Mouse (Mus musculus): ENCODE measurements around the gene Armc9. TPM values are rescaled to one million over a fixed set of nuclear protein-coding genes. Genes with fewer than 3 reads are reported as not detected.
A peak's percentile ranks its signal among the peaks of the same experiment; 100 is the strongest.

Armc9 gene
- 36.8 and 38.6 TPM in 2 replicates for polyA plus RNA-seq (2016; fragmentation: Nextera tagmentation; extraction: Ambion mirVana)

GRCm38 (mm10) chr1:86154133-86154823, at the start of gene Armc9:
Gene Armc9, plus strand, starts transcription at chr1:86154780.
- Histone ChIP-seq H3K4me3 (replicated peaks) (peak within 1 kb of the TSS; percentile 80), H3K4me2 (peak within 1 kb of the TSS; percentile 83), H3K27me3 (no peaks in the 10 kb centered on the region), H3K4me1 (peaks cover 19% of the 10 kb centered on the region), H3K36me3 (replicated peaks) (no peaks in the 10 kb centered on the region), H3K9me3 (no peaks in the 10 kb centered on the region), H3K27ac (peak within 1 kb of the TSS; percentile 67), H3K9ac (peak within 1 kb of the TSS; percentile 80)
- WGBS: 3% methylated on average over 40 of the region's 40 CpGs
- ATAC-seq (ENCODE audit: low FRiP score): peak; percentile 100

DNA sequence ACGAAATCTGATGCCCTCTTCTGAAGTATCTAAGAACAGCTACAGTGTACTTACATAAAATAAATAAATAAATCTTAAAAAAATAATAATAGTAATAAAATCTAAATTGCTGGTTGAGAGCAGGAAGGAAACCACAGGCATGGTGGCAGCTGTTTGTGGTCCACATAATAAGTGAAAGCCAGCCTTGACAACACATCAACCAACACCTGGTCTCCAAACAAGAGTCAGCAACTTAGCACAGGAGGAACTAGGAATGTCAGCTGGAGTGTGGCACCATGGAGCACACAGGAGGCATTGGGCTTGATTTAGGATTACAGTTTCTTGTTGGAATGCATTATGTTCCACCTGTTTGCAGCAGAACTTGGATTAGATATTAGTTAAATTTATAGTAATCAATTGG, 49.5 kb upstream of the Armc9 start:
- Histone ChIP-seq H3K4me1 (no peaks in the 10 kb centered on the region), H3K27ac (no peak overlapping the region), H3K4me2 (no peak overlapping the region), H3K36me3 (replicated peaks) (peaks cover 10% of the 10 kb centered on the region), H3K9me3 (no peaks in the 10 kb centered on the region), H3K4me3 (replicated peaks) (no peak overlapping the region), H3K9ac (no peak overlapping the region), H3K27me3 (no peaks in the 10 kb centered on the region)
- WGBS: 100% methylated on average over 1 of the region's 1 CpGs
- ATAC-seq (ENCODE audit: low FRiP score): no peak

- H3K27ac ChIP-seq: no peak within 1 kb of the TSS
- H3K4me1 ChIP-seq: no peaks in the 10 kb centered on the region; the same call in 1 of the 2 replicates
- H3K9me3 ChIP-seq: no peaks in the 10 kb centered on the region
- ATAC-seq (ENCODE audit: low FRiP score): no peak
- H3K27me3 ChIP-seq: no peaks in the 10 kb centered on the region
- H3K9ac ChIP-seq: no peak within 1 kb of the TSS
- H3K36me3 ChIP-seq (replicated peaks): peaks cover under 1% of the 10 kb centered on the region; the same call in 1 of the 2 replicates
- no peak within 1 kb of the TSS for H3K4me2 ChIP-seq
- 57% methylated on average over 6 of the region's 6 CpGs for WGBS
- H3K4me3 ChIP-seq (replicated peaks): no peak within 1 kb of the TSS
Measured at GRCm38 (mm10) chr1:86111779-86112178, 42.8 kb upstream of the Armc9 start, which contains the start of gene Htr2b. Gene Htr2b, minus strand, starts transcription at chr1:86111970.

GRCm38 (mm10) chr1:86114141-86114540, 40.4 kb upstream of the Armc9 start:
- Histone ChIP-seq H3K36me3 (replicated peaks) (peaks cover 20% of the 10 kb centered on the region), H3K27ac (no peak overlapping the region), H3K4me1 (no peaks in the 10 kb centered on the region; the same call in 1 of the 2 replicates), H3K9me3 (no peaks in the 10 kb centered on the region), H3K4me2 (no peak overlapping the region), H3K4me3 (replicated peaks) (no peak overlapping the region), H3K9ac (no peak overlapping the region), H3K27me3 (no peaks in the 10 kb centered on the region)
- no peak for ATAC-seq (ENCODE audit: low FRiP score)
- 97% methylated on average over 3 of the region's 3 CpGs for WGBS

DNA sequence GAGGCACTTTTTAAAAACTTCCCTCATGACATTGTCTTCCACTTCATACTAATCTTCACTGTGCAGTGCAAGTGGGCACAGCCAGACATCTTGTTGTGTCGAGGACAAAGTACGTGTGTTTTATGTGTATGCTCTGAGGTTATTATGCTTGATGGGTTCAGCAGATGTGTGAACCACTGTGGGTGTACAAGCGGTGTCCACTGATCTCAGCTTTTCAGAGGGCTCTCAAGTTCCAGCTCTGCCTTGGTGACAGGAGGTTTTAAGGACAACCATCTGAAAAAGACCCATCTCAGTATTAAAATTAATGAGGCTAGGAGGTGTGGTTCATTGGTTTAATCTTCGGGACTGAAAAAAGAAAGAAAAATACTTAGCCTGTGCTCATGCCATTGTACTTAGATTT, 35.0 kb upstream of the Armc9 start:
- 91% methylated on average over 4 of the region's 4 CpGs for WGBS
- Histone ChIP-seq H3K27me3 (no peaks in the 10 kb centered on the region), H3K4me2 (no peak overlapping the region), H3K27ac (no peak overlapping the region), H3K9me3 (no peaks in the 10 kb centered on the region), H3K4me1 (no peaks in the 10 kb centered on the region), H3K9ac (no peak overlapping the region), H3K4me3 (replicated peaks) (no peak overlapping the region), H3K36me3 (replicated peaks) (peaks cover 56% of the 10 kb centered on the region)
- ATAC-seq (ENCODE audit: low FRiP score): no peak

- H3K4me2 ChIP-seq: no peak overlapping the region
- no peak for ATAC-seq (ENCODE audit: low FRiP score)
- 96% methylated on average over 2 of the region's 2 CpGs for WGBS
- H3K9ac ChIP-seq: no peak overlapping the region
- no peaks in the 10 kb centered on the region for H3K4me1 ChIP-seq
- no peaks in the 10 kb centered on the region for H3K27me3 ChIP-seq
- H3K36me3 ChIP-seq (replicated peaks): peaks cover 69% of the 10 kb centered on the region
- H3K4me3 ChIP-seq (replicated peaks): no peak overlapping the region
- no peaks in the 10 kb centered on the region for H3K9me3 ChIP-seq
- no peak overlapping the region for H3K27ac ChIP-seq
Measured at GRCm38 (mm10) chr1:86126036-86126435, 28.5 kb upstream of the Armc9 start.

GRCm38 (mm10) chr1:86133337-86133736, 21.2 kb upstream of the Armc9 start, which contains the start of gene Gm21972:
Gene Gm21972, plus strand, starts transcription at chr1:86133637.
- H3K4me3 ChIP-seq (replicated peaks): no peak within 1 kb of the TSS
- H3K27ac ChIP-seq: no peak within 1 kb of the TSS
- H3K9ac ChIP-seq: no peak within 1 kb of the TSS
- no peak within 1 kb of the TSS for H3K4me2 ChIP-seq
- no peaks in the 10 kb centered on the region for H3K9me3 ChIP-seq
- H3K27me3 ChIP-seq: no peaks in the 10 kb centered on the region
- H3K4me1 ChIP-seq: no peaks in the 10 kb centered on the region
- H3K36me3 ChIP-seq (replicated peaks): peaks cover 80% of the 10 kb centered on the region
- no peak for ATAC-seq (ENCODE audit: low FRiP score)
- WGBS: 97% methylated on average over 4 of the region's 4 CpGs

- WGBS: 94% methylated on average over 6 of the region's 6 CpGs
- Histone ChIP-seq H3K9me3 (no peaks in the 10 kb centered on the region), H3K36me3 (replicated peaks) (peaks cover 80% of the 10 kb centered on the region), H3K4me1 (no peaks in the 10 kb centered on the region), H3K27ac (no peak overlapping the region), H3K4me2 (no peak overlapping the region), H3K4me3 (replicated peaks) (no peak overlapping the region), H3K27me3 (no peaks in the 10 kb centered on the region), H3K9ac (no peak overlapping the region)
- ATAC-seq (ENCODE audit: low FRiP score): no peak
Measured at GRCm38 (mm10) chr1:86135315-86135714, 19.3 kb upstream of the Armc9 start.

- H3K9me3 ChIP-seq: no peaks in the 10 kb centered on the region
- H3K27me3 ChIP-seq: no peaks in the 10 kb centered on the region
- H3K4me2 ChIP-seq: no peak overlapping the region
- no peak overlapping the region for H3K9ac ChIP-seq
- no peak for ATAC-seq (ENCODE audit: low FRiP score)
- WGBS: 88% methylated on average over 3 of the region's 3 CpGs
- H3K27ac ChIP-seq: no peak overlapping the region
- H3K4me1 ChIP-seq: no peaks in the 10 kb centered on the region
- H3K36me3 ChIP-seq (replicated peaks): peaks cover 49% of the 10 kb centered on the region
- H3K4me3 ChIP-seq (replicated peaks): no peak overlapping the region
Measured at GRCm38 (mm10) chr1:86141081-86141480, 13.5 kb upstream of the Armc9 start.

DNA sequence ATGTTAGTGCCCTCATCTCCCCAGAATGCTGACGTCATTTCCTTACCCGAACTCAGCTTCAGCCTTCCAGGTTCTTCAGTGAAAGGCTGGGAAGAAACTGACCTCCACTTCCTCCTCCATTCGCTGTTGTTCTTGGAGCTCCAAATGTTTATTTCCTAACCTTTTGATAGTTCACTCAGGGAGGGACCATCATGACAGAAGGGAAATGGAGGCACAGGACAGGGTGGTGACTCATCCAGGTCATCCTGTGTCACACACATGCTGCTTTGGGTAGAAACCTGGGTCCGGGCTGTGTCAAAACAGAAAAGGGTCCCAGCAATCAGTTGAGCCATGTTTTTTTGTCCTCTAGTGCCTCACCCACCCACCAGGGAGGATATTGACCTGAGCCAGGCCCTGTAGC, 11.4 kb upstream of the Armc9 start:
- ATAC-seq (ENCODE audit: low FRiP score): no peak
- Histone ChIP-seq H3K4me2 (no peak overlapping the region), H3K27me3 (no peaks in the 10 kb centered on the region), H3K36me3 (replicated peaks) (peaks cover 32% of the 10 kb centered on the region), H3K9me3 (no peaks in the 10 kb centered on the region), H3K27ac (no peak overlapping the region), H3K4me1 (no peaks in the 10 kb centered on the region), H3K9ac (no peak overlapping the region), H3K4me3 (replicated peaks) (no peak overlapping the region)
- 87% methylated on average over 4 of the region's 4 CpGs for WGBS

GRCm38 (mm10) chr1:86144001-86144944, 10.3 kb upstream of the Armc9 start:
- no peaks in the 10 kb centered on the region for H3K27me3 ChIP-seq
- no peak overlapping the region for H3K4me3 ChIP-seq (replicated peaks)
- H3K9ac ChIP-seq: no peak overlapping the region
- no peaks in the 10 kb centered on the region for H3K9me3 ChIP-seq
- no peak for ATAC-seq (ENCODE audit: low FRiP score)
- H3K36me3 ChIP-seq (replicated peaks): peaks cover 20% of the 10 kb centered on the region
- H3K4me2 ChIP-seq: no peak overlapping the region
- 77% methylated on average over 21 of the region's 21 CpGs for WGBS
- no peaks in the 10 kb centered on the region for H3K4me1 ChIP-seq
- no peak overlapping the region for H3K27ac ChIP-seq

GRCm38 (mm10) chr1:86146293-86146692, 8.3 kb upstream of the Armc9 start:
- Histone ChIP-seq H3K4me1 (no peaks in the 10 kb centered on the region), H3K27ac (no peak overlapping the region), H3K9ac (no peak overlapping the region), H3K9me3 (no peaks in the 10 kb centered on the region), H3K27me3 (no peaks in the 10 kb centered on the region), H3K4me3 (replicated peaks) (no peak overlapping the region), H3K36me3 (replicated peaks) (peaks cover 6% of the 10 kb centered on the region), H3K4me2 (no peak overlapping the region)
- 87% methylated on average over 5 of the region's 5 CpGs for WGBS
- no peak for ATAC-seq (ENCODE audit: low FRiP score)

Data from forebrain, embryonic 12.5 days (tissue).